Mouse (Mus musculus) CH12.LX (cell line): ENCODE data around the gene Sidt2. TPM values are rescaled to one million over a fixed set of nuclear protein-coding genes. Genes with fewer than 3 reads are reported as not detected.

ENCODE experiments used
- DNase-seq: peaks from one replicate; pipeline ENCODE4 v3.0.0-alpha.2; 2013; ENCODE audit errors: extremely low read depth
- H3K27ac ChIP-seq: 2 replicates; pipeline ENCODE4 v1.5.1; 2012; ENCODE audit warnings: low read depth, mild to moderate bottlenecking, control low read depth, moderate library complexity; ENCODE audit not compliant: insufficient read depth
- H3K27me3 ChIP-seq: replicated peaks from 2 replicates; pipeline ENCODE3; 2012; ENCODE audit warnings: inconsistent platforms
- H3K36me3 ChIP-seq, 2 experiments: replicated peaks in 1 of 2; 2 replicates each; pipeline versions ENCODE3 to v1.6.1; 2012; ENCODE audit warnings: inconsistent platforms in 1 of 2, low read length in 1 of 2, mild to moderate bottlenecking in 1 of 2, mixed read lengths in 1 of 2, moderate library complexity in 1 of 2; ENCODE audit not compliant: control insufficient read depth in 1 of 2, insufficient read depth in 1 of 2
- H3K4me1 ChIP-seq, 2 experiments: 2 replicates each; pipeline ENCODE4 v1.6.1; 2012; ENCODE audit warnings: inconsistent platforms in 1 of 2, moderate library complexity in 1 of 2; ENCODE audit not compliant: insufficient read depth in 2 of 2, control insufficient read depth in 1 of 2
- H3K4me2 ChIP-seq: 2 replicates; pipeline ENCODE4 v1.6.1; 2012; ENCODE audit warnings: low read depth, mild to moderate bottlenecking, control low read depth; ENCODE audit not compliant: poor library complexity, insufficient read depth, severe bottlenecking
- H3K4me3 ChIP-seq, 3 experiments: fragments of 150-350 bp in 1 of 3; sonication (generic) in 1 of 3; replicated peaks in 1 of 3; 2 replicates each; pipeline versions ENCODE3 to v1.5.1; 2011 to 2012; ENCODE audit warnings: low read depth in 2 of 3, low read length in 2 of 3, mild to moderate bottlenecking in 2 of 3, moderate library complexity in 2 of 3, control low read depth in 1 of 3, improper control_type of control experiment in 1 of 3, inconsistent platforms in 1 of 3, mixed read lengths in 1 of 3; ENCODE audit not compliant: poor library complexity in 1 of 3
- H3K79me2 ChIP-seq: replicated peaks from 2 replicates; pipeline ENCODE4 v1.6.1; 2012; ENCODE audit warnings: mild to moderate bottlenecking, moderate library complexity; ENCODE audit not compliant: control insufficient read depth, poor library complexity, insufficient read depth, severe bottlenecking; ENCODE audit errors: extremely low read depth
- H3K9ac ChIP-seq: 2 replicates; pipeline ENCODE4 v1.6.1; 2012; ENCODE audit warnings: low read depth, mild to moderate bottlenecking, control low read depth, moderate library complexity; ENCODE audit not compliant: insufficient read depth
- H3K9me3 ChIP-seq: replicated peaks from 2 replicates; pipeline ENCODE3; 2012; ENCODE audit warnings: low read length, inconsistent platforms, mixed read lengths
- BHLHE40 ChIP-seq: IDR thresholded peaks from 2 replicates; pipeline ENCODE4 v1.6.1; 2011; ENCODE audit warnings: mild to moderate bottlenecking, low read depth, low read length, improper control_type of control experiment
- CTCF ChIP-seq, 2 experiments: IDR thresholded peaks in 1 of 2; conservative IDR thresholded peaks in 1 of 2; 2 replicates each; pipeline ENCODE4 v1.5.1; 2011 to 2012; ENCODE audit warnings: low read depth in 2 of 2, low read length in 2 of 2, improper control_type of control experiment in 1 of 2, inconsistent platforms in 1 of 2, mild to moderate bottlenecking in 1 of 2, moderate library complexity in 1 of 2
- E2F4 ChIP-seq: IDR thresholded peaks from 2 replicates; pipeline ENCODE4 v1.6.1; 2011; ENCODE audit warnings: low read depth, low read length, improper control_type of control experiment; ENCODE audit not compliant: insufficient replicate concordance
- ELF1 ChIP-seq: IDR thresholded peaks from 2 replicates; pipeline ENCODE4 v1.6.1; 2014; ENCODE audit warnings: low read depth, mild to moderate bottlenecking, inconsistent platforms, low read length, improper control_type of control experiment
- EP300 ChIP-seq: IDR thresholded peaks from 2 replicates; pipeline ENCODE4 v1.6.1; 2011; ENCODE audit warnings: low read length, improper control_type of control experiment
- ETS1 ChIP-seq: conservative IDR thresholded peaks from 2 replicates; pipeline ENCODE4 v1.6.1; 2012; ENCODE audit warnings: low read depth, mild to moderate bottlenecking, inconsistent platforms, low read length, improper control_type of control experiment, moderate library complexity
- GABPA ChIP-seq: IDR thresholded peaks from 2 replicates; pipeline ENCODE4 v1.6.1; 2012; ENCODE audit warnings: low read depth, low read length, improper control_type of control experiment, inconsistent platforms; ENCODE audit not compliant: insufficient replicate concordance
- IRF4 ChIP-seq: IDR thresholded peaks from 2 replicates; pipeline ENCODE4 v1.6.1; 2014; ENCODE audit warnings: low read depth, mild to moderate bottlenecking, inconsistent platforms, low read length, improper control_type of control experiment
- JUN ChIP-seq: IDR thresholded peaks from 2 replicates; pipeline ENCODE4 v1.6.1; 2011; ENCODE audit warnings: low read depth, mild to moderate bottlenecking, low read length, improper control_type of control experiment, moderate library complexity; ENCODE audit not compliant: insufficient read depth
- MAZ ChIP-seq: IDR thresholded peaks from 2 replicates; pipeline ENCODE4 v1.6.1; 2012; ENCODE audit warnings: low read depth, mild to moderate bottlenecking, inconsistent platforms, low read length, improper control_type of control experiment, moderate library complexity
- MEF2A ChIP-seq: IDR thresholded peaks from 2 replicates; pipeline ENCODE4 v1.6.1; 2014; ENCODE audit warnings: low read depth, mild to moderate bottlenecking, inconsistent platforms, low read length, improper control_type of control experiment, borderline replicate concordance
- NRF1 ChIP-seq: IDR thresholded peaks from 2 replicates; pipeline ENCODE4 v1.6.1; 2014; ENCODE audit warnings: low read depth, mild to moderate bottlenecking, inconsistent platforms, low read length, improper control_type of control experiment, moderate library complexity
- PAX5 ChIP-seq: IDR thresholded peaks from 2 replicates; pipeline ENCODE4 v1.6.1; 2012; ENCODE audit warnings: low read length, inconsistent platforms, mixed read lengths
- POLR2A ChIP-seq: IDR thresholded peaks from 2 replicates; pipeline ENCODE4 v1.6.1; 2011; ENCODE audit warnings: low read depth, mild to moderate bottlenecking, improper control_type of control experiment, low read length
- POLR2AphosphoS2 ChIP-seq: IDR thresholded peaks from 2 replicates; pipeline ENCODE4 v1.6.1; 2011; ENCODE audit warnings: low read depth, low read length, improper control_type of control experiment
- RAD21 ChIP-seq: IDR thresholded peaks from 2 replicates; pipeline ENCODE4 v1.6.1; 2011; ENCODE audit warnings: low read depth, mild to moderate bottlenecking, low read length, improper control_type of control experiment, moderate library complexity
- RCOR1 ChIP-seq: conservative IDR thresholded peaks from 2 replicates; pipeline ENCODE4 v1.6.1; 2012; ENCODE audit warnings: low read depth, mild to moderate bottlenecking, inconsistent platforms, low read length, improper control_type of control experiment
- SMC3 ChIP-seq: IDR thresholded peaks from 2 replicates; pipeline ENCODE4 v1.6.1; 2011; ENCODE audit warnings: low read depth, low read length, improper control_type of control experiment
- TBP ChIP-seq: conservative IDR thresholded peaks from 2 replicates; pipeline ENCODE4 v1.6.1; 2011; ENCODE audit warnings: low read depth, low read length, improper control_type of control experiment
- TCF12 ChIP-seq: IDR thresholded peaks from 2 replicates; pipeline ENCODE4 v1.6.1; 2014; ENCODE audit warnings: low read depth, mild to moderate bottlenecking, inconsistent platforms, low read length, improper control_type of control experiment
- USF1 ChIP-seq: IDR thresholded peaks from 2 replicates; pipeline ENCODE4 v1.6.1; 2014; ENCODE audit warnings: low read depth, mild to moderate bottlenecking, inconsistent platforms, low read length, improper control_type of control experiment
- USF2 ChIP-seq: conservative IDR thresholded peaks from 2 replicates; pipeline ENCODE4 v1.6.1; 2011; ENCODE audit warnings: low read depth, low read length, improper control_type of control experiment
- ZC3H11A ChIP-seq: IDR thresholded peaks from 2 replicates; pipeline ENCODE4 v1.6.1; 2012; ENCODE audit warnings: low read depth, mild to moderate bottlenecking, inconsistent platforms, low read length, improper control_type of control experiment
- ZKSCAN1 ChIP-seq: IDR thresholded peaks from 2 replicates; pipeline ENCODE4 v1.6.1; 2012; ENCODE audit warnings: low read depth, inconsistent platforms, low read length, improper control_type of control experiment, borderline replicate concordance
- ZMIZ1 ChIP-seq: IDR thresholded peaks from 2 replicates; pipeline ENCODE4 v1.6.1; 2012; ENCODE audit warnings: low read depth, mild to moderate bottlenecking, inconsistent platforms, low read length, improper control_type of control experiment
- ZNF384 ChIP-seq: IDR thresholded peaks from 2 replicates; pipeline ENCODE4 v1.6.1; 2012; ENCODE audit warnings: low read depth, low read length, improper control_type of control experiment, inconsistent platforms
- dilution Hi-C: fragments of 300-500 bp; cut with MboI; formaldehyde crosslinking; loops from 2 replicates; pipeline ENCODE4 v1.14.3; 2020; ENCODE audit warnings: low sequenced_read_pairs; ENCODE audit not compliant: extremely low pct_unique_long_range_greater_than_20kb, extremely low pct_ligation_motif_present
- in situ Hi-C: fragments of 300-500 bp; cut with MboI; formaldehyde crosslinking; loops from 3 replicates; pipeline ENCODE4 v1.14.3; 2019; ENCODE audit warnings: low sequenced_read_pairs, low pct_ligation_motif_present, low pct_unique_long_range_greater_than_20kb, mixed read lengths
- polyA plus RNA-seq: library from polyadenylated mRNA; unstranded; fragments of >175 nt; gene quantifications from 2 replicates; pipeline ENCODE4 v1.2.1, GENCODE M21; 2012; ENCODE audit warnings: low read depth; ENCODE audit not compliant: insufficient read length
- total RNA-seq, 2 experiments: library from RNA; depleted of rRNA; stranded (reverse); fragments of 300-350 nt in 1 of 2; fragments of >200 nt in 1 of 2; gene quantifications; 2 replicates each; pipeline ENCODE4 v1.2.3; 2012 to 2014

Gene Sidt2
- total and polyA plus RNA-seq, 3 experiments, result 38.9 to 143 (median 47.8) TPM

DNA sequence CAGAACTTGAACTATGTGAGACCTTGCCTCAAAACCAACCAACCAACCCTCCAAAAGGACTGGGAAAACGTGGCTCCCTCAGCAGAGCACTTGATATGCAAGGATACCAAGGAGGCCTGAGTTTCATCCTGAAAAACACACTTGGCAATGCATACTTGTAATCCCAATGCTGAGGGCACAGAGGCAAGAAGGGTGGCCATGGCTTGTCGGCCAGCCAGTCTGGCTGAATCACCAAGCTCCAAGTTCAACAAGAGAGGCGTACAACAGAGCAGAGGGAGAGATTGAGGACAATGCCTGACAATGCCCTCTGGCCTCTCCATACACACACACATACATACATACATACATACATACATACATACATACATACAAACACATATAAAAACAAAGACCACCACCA lies 49.5 kb upstream of the Sidt2 start:
- Histone ChIP-seq H3K9me3 (no peaks in the 10 kb centered on the region), H3K4me2 (no peak overlapping the region), H3K27ac (no peak overlapping the region), H3K4me1 (peaks cover 8 to 34% of the 10 kb centered on the region in 2 experiments; a peak in 3 of 4 replicates), H3K36me3 (no peaks in the 10 kb centered on the region), H3K27me3 (no peaks in the 10 kb centered on the region), H3K79me2 (no peaks in the 10 kb centered on the region), H3K9ac (no peak overlapping the region), H3K4me3 (no peak overlapping the region)
- in situ Hi-C loops (no loop called here), dilution Hi-C loops (no loop called here)
- TF ChIP-seq RCOR1 (no peak), JUN (no peak), SMC3 (no peak), GABPA (no peak), TCF12 (no peak), NRF1 (no peak), E2F4 (no peak), ELF1 (no peak), ZKSCAN1 (no peak), MAZ (no peak), ETS1 (no peak), ZMIZ1 (no peak), USF1 (no peak), EP300 (no peak), POLR2A (no peak), ZNF384 (no peak), POLR2AphosphoS2 (no peak), PAX5 (no peak)
- no peak for DNase-seq

DNA sequence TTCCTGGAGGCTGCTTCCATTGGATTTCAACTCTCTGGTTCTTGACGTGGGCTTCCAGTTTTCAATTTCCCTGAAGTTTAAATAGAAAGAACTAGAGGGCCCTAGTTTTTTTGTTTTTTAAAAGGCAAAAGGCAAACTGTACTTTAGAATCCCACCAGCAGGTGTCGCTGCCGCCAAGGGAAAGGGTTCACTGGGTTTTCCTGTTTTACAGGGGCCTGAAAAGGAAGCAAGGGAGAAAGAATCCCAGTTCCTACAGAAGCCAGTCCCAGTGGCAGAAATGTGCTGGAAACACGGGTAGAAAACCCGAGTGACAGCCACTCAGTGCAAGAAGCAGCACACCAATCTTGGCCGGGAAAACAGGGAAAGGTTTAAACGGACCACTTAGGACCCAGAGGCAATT lies 48.7 kb upstream of the Sidt2 start:
- Histone ChIP-seq H3K4me3 (no peak overlapping the region), H3K4me1 (peaks cover 8 to 26% of the 10 kb centered on the region in 2 experiments; a peak in 3 of 4 replicates), H3K27ac (no peak overlapping the region)
- TF ChIP-seq SMC3, result peak; percentile 95
- no peak for TF ChIP-seq TBP
- no peak for TF ChIP-seq BHLHE40
- TF ChIP-seq MEF2A, result no peak
- peak; percentile 98 for TF ChIP-seq RAD21
- TF ChIP-seq ZC3H11A, result peak; percentile 94
- peak; percentile 68; the same call in 1 of the 2 replicates for TF ChIP-seq ZNF384
- no peak for TF ChIP-seq USF2
- TF ChIP-seq CTCF (conservative IDR thresholded peaks at IDR 0.05 in 1 of 2, IDR thresholded peaks at IDR 0.05 in 1 of 2; ENCODE audit: low read depth in 2 of 2, low read length in 2 of 2), result peak; percentile 76 to 97
- TF ChIP-seq IRF4, result peak; percentile 30; the same call in 1 of the 2 replicates
- TF ChIP-seq, all 38 proteins: peak for 6
- dilution Hi-C loops, result no loop called here
- Histone ChIP-seq H3K9me3 (no peaks in the 10 kb centered on the region), H3K27me3 (no peaks in the 10 kb centered on the region), H3K36me3 (no peaks in the 10 kb centered on the region), H3K9ac (no peak overlapping the region), H3K79me2 (no peaks in the 10 kb centered on the region), H3K4me2 (0 out of 2 replicates have a peak overlapping the region, but pooled peaks have one; percentile 18)
- DNase-seq, result no peak
- in situ Hi-C loops, result no loop called here
